In genomic region chr13:32752066-32752657, GRCm38 (mm10) we compare ENCODE assay signal across 26 mouse cellular contexts. TPM values are rescaled to one million over a fixed set of nuclear protein-coding genes. Genes with fewer than 3 reads are reported as not detected.
DNase-seq lines count a peak whose midpoint lies in the region; ATAC-seq lines count a peak whose summit lies in the region.
"Had no signal": no experiment of that assay in that cellular context is flagged by ENCODE, and none has a peak within 500 bp of the region (broad histone marks: within the 10 kb centered on the region; RNA-seq: fewer than 3 reads in every experiment).

No protein-coding gene starts in this region.

- no peaks in the 10 kb centered on the region for H3K36me3 ChIP-seq in kidney, embryonic 14.5 days (ENCODE audit: control insufficient read depth, insufficient read depth, low read length)
- H3K36me3 ChIP-seq: embryonic facial prominence, embryonic 13.5 days; limb, embryonic 13.5 days; neural tube, embryonic 13.5 days had no signal

- ATAC-seq in kidney, embryonic 14.5 days (ENCODE audit: low FRiP score, low TSS enrichment), result peak; percentile 89
- ATAC-seq: forebrain, embryonic 13.5 days; intestine, postnatal 0 days had no signal

- H3K4me2 ChIP-seq in kidney, embryonic 14.5 days (replicated peaks; ENCODE audit: low read depth, low read length), result no peak overlapping the region
- H3K4me2 ChIP-seq: embryonic facial prominence, embryonic 13.5 days; forebrain, embryonic 13.5 days; limb, embryonic 13.5 days; neural tube, embryonic 13.5 days had no signal

- H3K4me1 ChIP-seq in kidney, embryonic 14.5 days (ENCODE audit: control insufficient read depth, insufficient read depth, low read length), result peaks cover 11% of the 10 kb centered on the region; the same call in 1 of the 2 replicates
- H3K4me1 ChIP-seq: embryonic facial prominence, embryonic 13.5 days; forebrain, embryonic 13.5 days; neural tube, embryonic 13.5 days had no signal

- no peak overlapping the region for H3K9ac ChIP-seq in kidney, embryonic 14.5 days (ENCODE audit: low read depth, low read length)
- H3K9ac ChIP-seq: embryonic facial prominence, embryonic 13.5 days; forebrain, embryonic 13.5 days; limb, embryonic 13.5 days; neural tube, embryonic 13.5 days had no signal

- peak overlapping the region; percentile 66; the same call in 1 of the 2 replicates for H3K27ac ChIP-seq in kidney, embryonic 14.5 days (ENCODE audit: low read depth, low read length)
- H3K27ac ChIP-seq: embryonic facial prominence, embryonic 13.5 days; forebrain, embryonic 13.5 days; limb, embryonic 13.5 days; neural tube, embryonic 13.5 days; stomach, postnatal 0 days had no signal

- WGBS in kidney, embryonic 14.5 days, result 5% methylated on average over 4 of the region's 4 CpGs

- no peaks in the 10 kb centered on the region for H3K9me3 ChIP-seq in kidney, embryonic 14.5 days (ENCODE audit: control insufficient read depth, low read length)
- H3K9me3 ChIP-seq: embryonic facial prominence, embryonic 13.5 days; forebrain, embryonic 13.5 days; limb, embryonic 13.5 days; neural tube, embryonic 13.5 days had no signal

- H3K4me3 ChIP-seq in kidney, embryonic 14.5 days (ENCODE audit: low read length), result no peak overlapping the region
- H3K4me3 ChIP-seq: embryonic facial prominence, embryonic 13.5 days; forebrain, embryonic 13.5 days; limb, embryonic 13.5 days; neural tube, embryonic 13.5 days had no signal

- no peaks in the 10 kb centered on the region for H3K27me3 ChIP-seq in kidney, embryonic 14.5 days (ENCODE audit: control insufficient read depth, insufficient read depth, low read length)
- H3K27me3 ChIP-seq: embryonic facial prominence, embryonic 13.5 days; forebrain, embryonic 13.5 days; neural tube, embryonic 13.5 days had no signal

- DNase-seq in heart, adult 11 months, result peak; percentile 61
- no peak for DNase-seq in heart, adult 18-20 months
- DNase-seq in kidney, adult 9 months, result no peak
- DNase-seq in right cerebral cortex, adult 2 months (ENCODE audit: low spot score in 2 of 2), result peak; percentile 15 to 29
- no peak for DNase-seq in right cerebral cortex, postnatal 4 days
- no peak for DNase-seq in B cell, adult 2 months
- no peak for DNase-seq in layer of hippocampus, adult 18-20 months (ENCODE audit: low spot score in 2 of 2)
- DNase-seq: adrenal gland, postnatal 10 days; cerebellum, adult 9-11 months; layer of hippocampus, postnatal 36 days; lung, postnatal 4 days; midbrain, embryonic 14.5 days; thymus, postnatal 36 days had no signal

RNA-seq across cellular contexts. Expression of gene Mylk4, which starts 31.6 kb away (rescaled TPM):
- 100 to 1,000 TPM; 206 to 302 TPM for total RNA-seq in heart, adult 18-20 months (2021)
- 0.14 TPM in 1 of 2 replicates, not detected in the other for polyA plus RNA-seq in kidney, embryonic 14.5 days (2014; fragmentation: Nextera tagmentation; extraction: Ambion mirVana)
- under 1 TPM in 1 of 2 experiments, not detected in 1; 0.17 TPM for total RNA-seq in layer of hippocampus, adult 18-20 months (2021)
- total RNA-seq: ES-E14; hematopoietic stem cell, adult 5-6 weeks had no signal
- polyA plus RNA-seq: forebrain, embryonic 13.5 days; intestine, postnatal 0 days; spleen, adult 2 months had no signal

RNA-seq across cellular contexts. Expression of gene Wrnip1, which starts 49.7 kb away (rescaled TPM):
- total RNA-seq in heart, adult 18-20 months (2021), result 10 to 100 TPM; 19.9 to 26.0 TPM
- polyA plus RNA-seq in kidney, embryonic 14.5 days (2014; fragmentation: Nextera tagmentation; extraction: Ambion mirVana), result 14.1 and 19.0 TPM in 2 replicates
- total RNA-seq in layer of hippocampus, adult 18-20 months (2021), result 10 to 100 TPM; 58.0 to 64.3 TPM

RNA-seq across cellular contexts. Expression of gene D930007J09Rik, which starts 50.5 kb away (rescaled TPM):
- not detected for total RNA-seq in heart, adult 18-20 months (2021)
- polyA plus RNA-seq in kidney, embryonic 14.5 days (2014; fragmentation: Nextera tagmentation; extraction: Ambion mirVana), result not detected in 2 replicates
- total RNA-seq in layer of hippocampus, adult 18-20 months (2021), result 1 to 10 TPM in 1 of 2 experiments, not detected in 1; 1.7 TPM
- total RNA-seq: adrenal gland, postnatal 10 days; gastrocnemius, adult 18-20 months; hematopoietic stem cell, adult 5-6 weeks had no signal
- polyA plus RNA-seq: C2C12; embryonic facial prominence, embryonic 13.5 days; forebrain, embryonic 13.5 days; intestine, postnatal 0 days; limb, embryonic 13.5 days; liver, embryonic 16.5 days; midbrain, embryonic 14.5 days; neural tube, embryonic 13.5 days; spleen, adult 2 months; stomach, postnatal 0 days had no signal

Comparison
In these comparisons a context has a peak if more than half of its experiments do, and no peak if none do; other contexts are left out.
1. DNase-seq: peak in heart, adult 11 months (single experiment) and right cerebral cortex, adult 2 months (2 of 2); none in heart, adult 18-20 months (0 of 2), kidney, adult 9 months (single experiment), right cerebral cortex, postnatal 4 days (single experiment), B cell, adult 2 months (0 of 2) and layer of hippocampus, adult 18-20 months (0 of 2).
2. RNA of gene Mylk4, which starts 31.6 kb away (total RNA-seq): 206 to 302 TPM in heart, adult 18-20 months; 0.17 TPM in layer of hippocampus, adult 18-20 months; every median in the first group is over 100 times any median in the second.